Mouse (Mus musculus): ENCODE results near the gene Phgdh. TPM values are rescaled to one million over a fixed set of nuclear protein-coding genes. Genes with fewer than 3 reads are reported as not detected.
"Not testable (repeated sequence)": the region's sequence is repeated elsewhere in the genome, so short reads cannot be mapped to it uniquely, and the experiment has no call there.

Phgdh gene
- total RNA-seq (2015; ENCODE audit: low replicate concordance) (9.4 and 11.5 TPM in 2 replicates), total RNA-seq (2017; ENCODE audit: low replicate concordance) (26.4 and 30.0 TPM in 2 replicates)

GRCm38 (mm10) chr3:98339706-98340109 is at the start of gene Phgdh:
Gene Phgdh (minus strand): TSS chr3:98339990.
- ATAC-seq (replicated peaks; ENCODE audit: low FRiP score, poor library complexity, severe bottlenecking) = not testable (repeated sequence)

- no peak for ATAC-seq (replicated peaks; ENCODE audit: low FRiP score, poor library complexity, severe bottlenecking)
These were observed 49.5 kb upstream of the Phgdh start for GRCm38 (mm10) chr3:98389305-98389704.

- ATAC-seq (replicated peaks; ENCODE audit: low FRiP score, poor library complexity, severe bottlenecking) = no peak
These were observed 48.0 kb upstream of the Phgdh start for GRCm38 (mm10) chr3:98387756-98388155.

- ATAC-seq (replicated peaks; ENCODE audit: low FRiP score, poor library complexity, severe bottlenecking) = no peak
These were observed 47.3 kb upstream of the Phgdh start for GRCm38 (mm10) chr3:98387086-98387485.

- no peak for ATAC-seq (replicated peaks; ENCODE audit: low FRiP score, poor library complexity, severe bottlenecking)
These were observed 43.4 kb upstream of the Phgdh start for GRCm38 (mm10) chr3:98383024-98383790.

GRCm38 (mm10) chr3:98382246-98382939 is 42.6 kb upstream of the Phgdh start, which contains the start of gene Zfp697:
Gene Zfp697 (plus strand): TSS chr3:98382461.
- ATAC-seq (replicated peaks; ENCODE audit: low FRiP score, poor library complexity, severe bottlenecking) = no peak

GRCm38 (mm10) chr3:98381677-98382245 is 42.0 kb upstream of the Phgdh start:
- no peak for ATAC-seq (replicated peaks; ENCODE audit: low FRiP score, poor library complexity, severe bottlenecking)

- no peak for ATAC-seq (replicated peaks; ENCODE audit: low FRiP score, poor library complexity, severe bottlenecking)
These were observed 39.4 kb upstream of the Phgdh start for GRCm38 (mm10) chr3:98379236-98379635.

- no peak for ATAC-seq (replicated peaks; ENCODE audit: low FRiP score, poor library complexity, severe bottlenecking)
These were observed 38.5 kb upstream of the Phgdh start for GRCm38 (mm10) chr3:98378267-98378666.

GRCm38 (mm10) chr3:98374980-98375379 is 35.2 kb upstream of the Phgdh start:
- no peak for ATAC-seq (replicated peaks; ENCODE audit: low FRiP score, poor library complexity, severe bottlenecking)

GRCm38 (mm10) chr3:98374062-98374719 is 34.4 kb upstream of the Phgdh start:
- no peak for ATAC-seq (replicated peaks; ENCODE audit: low FRiP score, poor library complexity, severe bottlenecking)

GRCm38 (mm10) chr3:98368776-98369175 is 29.0 kb upstream of the Phgdh start:
- ATAC-seq (replicated peaks; ENCODE audit: low FRiP score, poor library complexity, severe bottlenecking) = no peak

- no peak for ATAC-seq (replicated peaks; ENCODE audit: low FRiP score, poor library complexity, severe bottlenecking)
These were observed 28.5 kb upstream of the Phgdh start for GRCm38 (mm10) chr3:98368283-98368682.

GRCm38 (mm10) chr3:98366823-98367222 is 27.0 kb upstream of the Phgdh start:
- no peak for ATAC-seq (replicated peaks; ENCODE audit: low FRiP score, poor library complexity, severe bottlenecking)

GRCm38 (mm10) chr3:98366086-98366485 is 26.3 kb upstream of the Phgdh start:
- no peak for ATAC-seq (replicated peaks; ENCODE audit: low FRiP score, poor library complexity, severe bottlenecking)

GRCm38 (mm10) chr3:98362753-98363152 is 23.0 kb upstream of the Phgdh start:
- ATAC-seq (replicated peaks; ENCODE audit: low FRiP score, poor library complexity, severe bottlenecking) = no peak

- ATAC-seq (replicated peaks; ENCODE audit: low FRiP score, poor library complexity, severe bottlenecking) = no peak
These were observed 17.0 kb upstream of the Phgdh start for GRCm38 (mm10) chr3:98356632-98357370.

- no peak for ATAC-seq (replicated peaks; ENCODE audit: low FRiP score, poor library complexity, severe bottlenecking)
These were observed 16.2 kb upstream of the Phgdh start for GRCm38 (mm10) chr3:98356026-98356365.

- ATAC-seq (replicated peaks; ENCODE audit: low FRiP score, poor library complexity, severe bottlenecking) = no peak
These were observed 15.7 kb upstream of the Phgdh start for GRCm38 (mm10) chr3:98355344-98356025.

Measured in erythroblast, adult 5-6 weeks (primary cell).